Comparison of ENCODE assay signal across 10 mouse cellular contexts in the genomic region with DNA sequence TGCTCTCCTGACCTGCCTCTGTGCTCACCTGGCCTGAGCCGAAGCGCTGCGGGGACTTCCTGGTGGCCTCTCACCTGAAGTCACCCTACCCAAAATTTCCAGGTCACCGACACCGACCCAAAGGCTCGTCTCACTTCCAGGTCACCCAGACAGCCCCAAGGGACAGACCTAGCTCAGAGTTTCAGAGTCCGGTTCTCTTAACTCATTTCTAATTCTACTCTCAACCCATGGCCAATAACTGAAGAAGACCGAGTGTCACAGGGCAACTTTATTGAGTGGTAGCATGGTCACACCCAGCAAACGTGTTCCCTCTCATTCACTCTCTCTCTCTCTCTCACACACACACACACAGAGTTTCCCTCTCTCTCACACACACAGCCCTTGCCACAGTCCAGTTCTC. TPM values are rescaled to one million over a fixed set of nuclear protein-coding genes. Genes with fewer than 3 reads are reported as not detected.
DNase-seq lines count a peak whose midpoint lies in the region; ATAC-seq and TF ChIP-seq lines count a peak whose summit lies in the region.
"Had no signal": no experiment of that assay in that cellular context is flagged by ENCODE, and none has a peak within 500 bp of the region (broad histone marks: within the 10 kb centered on the region; RNA-seq: fewer than 3 reads in every experiment).

No protein-coding gene starts in this region.

- peak overlapping the region; percentile 63 for H3K4me2 ChIP-seq in kidney, postnatal 0 days (ENCODE audit: low read length)
- peak overlapping the region; percentile 84 for H3K4me2 ChIP-seq in embryonic facial prominence, embryonic 11.5 days (ENCODE audit: low read depth, low read length)
- H3K4me2 ChIP-seq in hindbrain, postnatal 0 days (ENCODE audit: low read depth, low read length), result peak overlapping the region; percentile 80
- peak overlapping the region; percentile 66 for H3K4me2 ChIP-seq in midbrain, postnatal 0 days (ENCODE audit: low read depth, low read length, poor library complexity, severe bottlenecking)

- no peak for ATAC-seq in kidney, postnatal 0 days (replicated peaks; ENCODE audit: low FRiP score, low read depth)
- no peak for ATAC-seq in embryonic facial prominence, embryonic 11.5 days (replicated peaks; ENCODE audit: insufficient number of reproducible peaks, low FRiP score, low TSS enrichment, low read depth)
- ATAC-seq in hindbrain, postnatal 0 days, result no peak
- no peak for ATAC-seq in midbrain, postnatal 0 days (ENCODE audit: low FRiP score)
- ATAC-seq in megakaryocyte progenitor cell, adult 5-6 weeks (replicated peaks; ENCODE audit: poor library complexity), result no peak

- H3K4me3 ChIP-seq in kidney, postnatal 0 days (replicated peaks; ENCODE audit: low read depth, low read length), result peak overlapping the region; percentile 36
- peak overlapping the region; percentile 46 for H3K4me3 ChIP-seq in embryonic facial prominence, embryonic 11.5 days (ENCODE audit: low read depth, low read length)
- H3K4me3 ChIP-seq in hindbrain, postnatal 0 days (ENCODE audit: low read length), result peak overlapping the region; percentile 44
- peak overlapping the region; percentile 36 for H3K4me3 ChIP-seq in midbrain, postnatal 0 days (ENCODE audit: low read depth, low read length)

- 0 out of 2 replicates have a peak, but pooled peaks cover 7% of the 10 kb centered on the region for H3K4me1 ChIP-seq in kidney, postnatal 0 days (replicated peaks; ENCODE audit: insufficient read depth, low read length)
- H3K4me1 ChIP-seq in embryonic facial prominence, embryonic 11.5 days (ENCODE audit: control insufficient read depth, insufficient read depth, low read length), result peaks cover 3% of the 10 kb centered on the region; the same call in 1 of the 2 replicates
- H3K4me1 ChIP-seq in hindbrain, postnatal 0 days (ENCODE audit: insufficient read depth, low read length), result peaks cover 8% of the 10 kb centered on the region
- no peaks in the 10 kb centered on the region for H3K4me1 ChIP-seq in midbrain, postnatal 0 days (ENCODE audit: insufficient read depth, low read length)

- no peak for TF ChIP-seq CTCF in kidney, postnatal 0 days (IDR thresholded peaks at IDR 0.05; ENCODE audit: low read depth)
- TF ChIP-seq CTCF in hindbrain, postnatal 0 days (IDR thresholded peaks at IDR 0.05; ENCODE audit: low read depth), result no peak
- no peak for TF ChIP-seq CTCF in midbrain, postnatal 0 days (IDR thresholded peaks at IDR 0.05)

- peak overlapping the region; percentile 45 for H3K9ac ChIP-seq in kidney, postnatal 0 days (ENCODE audit: low read depth, low read length)
- H3K9ac ChIP-seq in embryonic facial prominence, embryonic 11.5 days (replicated peaks; ENCODE audit: low read length), result peak overlapping the region; percentile 51
- H3K9ac ChIP-seq in hindbrain, postnatal 0 days (replicated peaks; ENCODE audit: low read length), result no peak overlapping the region
- no peak overlapping the region for H3K9ac ChIP-seq in midbrain, postnatal 0 days (replicated peaks; ENCODE audit: low read length, poor library complexity, severe bottlenecking)

- no peak for DNase-seq in kidney, postnatal 0 days (ENCODE audit: low spot score)
- DNase-seq in kidney, adult 18-20 months, result no peak
- no peak for DNase-seq in embryonic facial prominence, embryonic 11.5 days (ENCODE audit: low spot score)
- no peak for DNase-seq in hindbrain, postnatal 0 days (ENCODE audit: low spot score)
- DNase-seq in midbrain, postnatal 0 days (ENCODE audit: low spot score), result no peak
- DNase-seq in urinary bladder, postnatal 10 days (ENCODE audit: low spot score), result no peak
- DNase-seq in frontal cortex, postnatal 10 days (ENCODE audit: low spot score in 2 of 2), result no peak

- 9% methylated on average over 9 of the region's 9 CpGs for WGBS in kidney, postnatal 0 days
- 16% methylated on average over 9 of the region's 9 CpGs for WGBS in embryonic facial prominence, embryonic 11.5 days
- 17% methylated on average over 9 of the region's 9 CpGs for WGBS in hindbrain, postnatal 0 days
- 18% methylated on average over 9 of the region's 9 CpGs for WGBS in midbrain, postnatal 0 days

- peaks cover 10% of the 10 kb centered on the region; the same call in 1 of the 2 replicates for H3K36me3 ChIP-seq in kidney, postnatal 0 days (ENCODE audit: insufficient read depth, low read length)
- no peaks in the 10 kb centered on the region for H3K36me3 ChIP-seq in embryonic facial prominence, embryonic 11.5 days (replicated peaks; ENCODE audit: control insufficient read depth, insufficient read depth, low read depth, low read length)
- H3K36me3 ChIP-seq in hindbrain, postnatal 0 days (ENCODE audit: insufficient read depth, low read length), result peaks cover 9% of the 10 kb centered on the region
- H3K36me3 ChIP-seq in midbrain, postnatal 0 days (ENCODE audit: insufficient read depth, low read length), result peaks cover 15% of the 10 kb centered on the region

- H3K9me3 ChIP-seq in kidney, postnatal 0 days (replicated peaks; ENCODE audit: low read length), result no peaks in the 10 kb centered on the region
- H3K9me3 ChIP-seq in embryonic facial prominence, embryonic 11.5 days (replicated peaks; ENCODE audit: control insufficient read depth, low read length), result no peaks in the 10 kb centered on the region
- H3K9me3 ChIP-seq in hindbrain, postnatal 0 days (ENCODE audit: low read length), result no peaks in the 10 kb centered on the region
- no peaks in the 10 kb centered on the region for H3K9me3 ChIP-seq in midbrain, postnatal 0 days (ENCODE audit: low read length)

- H3K27ac ChIP-seq in kidney, postnatal 0 days, result peak overlapping the region; percentile 19; the same call in 1 of the 2 replicates
- no peak overlapping the region for H3K27ac ChIP-seq in embryonic facial prominence, embryonic 11.5 days (replicated peaks; ENCODE audit: low read depth, low read length)
- H3K27ac ChIP-seq in hindbrain, postnatal 0 days, result no peak overlapping the region
- H3K27ac ChIP-seq in midbrain, postnatal 0 days (ENCODE audit: low read depth, low read length), result no peak overlapping the region

- H3K27me3 ChIP-seq in kidney, postnatal 0 days (ENCODE audit: insufficient read depth, low read length), result peaks cover 6% of the 10 kb centered on the region; the same call in 1 of the 2 replicates
- peaks cover 20% of the 10 kb centered on the region for H3K27me3 ChIP-seq in embryonic facial prominence, embryonic 11.5 days (ENCODE audit: control insufficient read depth, insufficient read depth, low read length)
- peaks cover 28% of the 10 kb centered on the region for H3K27me3 ChIP-seq in hindbrain, postnatal 0 days (ENCODE audit: insufficient read depth, low read length)
- H3K27me3 ChIP-seq in midbrain, postnatal 0 days (ENCODE audit: insufficient read depth, low read length), result peaks cover 40% of the 10 kb centered on the region

RNA-seq across cellular contexts. Expression of gene Sfn, which starts 1.7 kb away (rescaled TPM):
- polyA plus RNA-seq in kidney, postnatal 0 days (2015; fragmentation: Nextera tagmentation; extraction: Ambion mirVana), result 20.5 and 21.3 TPM in 2 replicates
- polyA plus RNA-seq in embryonic facial prominence, embryonic 11.5 days (2014; fragmentation: Nextera tagmentation; extraction: Ambion mirVana), result 32.4 and 36.4 TPM in 2 replicates
- 1.1 and 2.8 TPM in 2 replicates for total RNA-seq in hindbrain, postnatal 0 days (2014; rRNA removed)
- polyA plus RNA-seq in hindbrain, postnatal 0 days (2015; fragmentation: Nextera tagmentation; extraction: Ambion mirVana), result 1.2 and 1.4 TPM in 2 replicates
- 2.0 and 3.6 TPM in 2 replicates for total RNA-seq in midbrain, postnatal 0 days (2014; rRNA removed)
- polyA plus RNA-seq in midbrain, postnatal 0 days (2015; fragmentation: Nextera tagmentation; extraction: Ambion mirVana), result 0.67 and 0.86 TPM in 2 replicates
- total RNA-seq in megakaryocyte progenitor cell, adult 5-6 weeks (2015), result 3.6 and 3.7 TPM in 2 replicates
- total RNA-seq in megakaryocyte progenitor cell, adult 5-6 weeks (2017), result 2.9 and 4.7 TPM in 2 replicates

RNA-seq across cellular contexts. Expression of gene Gpn2, which starts 16.1 kb away (rescaled TPM):
- 17.5 and 19.5 TPM in 2 replicates for polyA plus RNA-seq in kidney, postnatal 0 days (2015; fragmentation: Nextera tagmentation; extraction: Ambion mirVana)
- polyA plus RNA-seq in embryonic facial prominence, embryonic 11.5 days (2014; fragmentation: Nextera tagmentation; extraction: Ambion mirVana), result 23.6 and 26.6 TPM in 2 replicates
- total RNA-seq in hindbrain, postnatal 0 days (2014; rRNA removed), result 20.0 and 32.2 TPM in 2 replicates
- polyA plus RNA-seq in hindbrain, postnatal 0 days (2015; fragmentation: Nextera tagmentation; extraction: Ambion mirVana), result 16.9 and 18.6 TPM in 2 replicates
- total RNA-seq in midbrain, postnatal 0 days (2014; rRNA removed), result 22.7 and 23.6 TPM in 2 replicates
- polyA plus RNA-seq in midbrain, postnatal 0 days (2015; fragmentation: Nextera tagmentation; extraction: Ambion mirVana), result 16.2 and 16.7 TPM in 2 replicates
- 17.1 and 21.6 TPM in 2 replicates for total RNA-seq in megakaryocyte progenitor cell, adult 5-6 weeks (2015)
- total RNA-seq in megakaryocyte progenitor cell, adult 5-6 weeks (2017), result 17.5 and 22.2 TPM in 2 replicates

RNA-seq across cellular contexts. Expression of gene Gpatch3, which starts 25.8 kb away (rescaled TPM):
- 7.4 and 8.2 TPM in 2 replicates for polyA plus RNA-seq in kidney, postnatal 0 days (2015; fragmentation: Nextera tagmentation; extraction: Ambion mirVana)
- polyA plus RNA-seq in embryonic facial prominence, embryonic 11.5 days (2014; fragmentation: Nextera tagmentation; extraction: Ambion mirVana), result 7.3 and 8.6 TPM in 2 replicates
- total RNA-seq in hindbrain, postnatal 0 days (2014; rRNA removed), result 8.3 and 8.8 TPM in 2 replicates
- 6.1 and 6.3 TPM in 2 replicates for polyA plus RNA-seq in hindbrain, postnatal 0 days (2015; fragmentation: Nextera tagmentation; extraction: Ambion mirVana)
- total RNA-seq in midbrain, postnatal 0 days (2014; rRNA removed), result 8.7 and 10.3 TPM in 2 replicates
- polyA plus RNA-seq in midbrain, postnatal 0 days (2015; fragmentation: Nextera tagmentation; extraction: Ambion mirVana), result 5.6 and 6.3 TPM in 2 replicates
- 1.6 and 2.9 TPM in 2 replicates for total RNA-seq in megakaryocyte progenitor cell, adult 5-6 weeks (2015)
- 14.9 and 28.7 TPM in 2 replicates for total RNA-seq in megakaryocyte progenitor cell, adult 5-6 weeks (2017)

RNA-seq across cellular contexts. Expression of gene Nr0b2, which starts 47.1 kb away (rescaled TPM):
- 0.75 and 0.83 TPM in 2 replicates for polyA plus RNA-seq in kidney, postnatal 0 days (2015; fragmentation: Nextera tagmentation; extraction: Ambion mirVana)
- polyA plus RNA-seq in embryonic facial prominence, embryonic 11.5 days (2014; fragmentation: Nextera tagmentation; extraction: Ambion mirVana), result not detected in 2 replicates
- total RNA-seq in hindbrain, postnatal 0 days (2014; rRNA removed), result 0.47 TPM in 1 of 2 replicates, not detected in the other
- 0.21 and 0.26 TPM in 2 replicates for polyA plus RNA-seq in hindbrain, postnatal 0 days (2015; fragmentation: Nextera tagmentation; extraction: Ambion mirVana)
- not detected in 2 replicates for total RNA-seq in midbrain, postnatal 0 days (2014; rRNA removed)
- not detected in 2 replicates for polyA plus RNA-seq in midbrain, postnatal 0 days (2015; fragmentation: Nextera tagmentation; extraction: Ambion mirVana)
- 2.9 and 3.1 TPM in 2 replicates for total RNA-seq in megakaryocyte progenitor cell, adult 5-6 weeks (2015)
- 0.54 and 2.7 TPM in 2 replicates for total RNA-seq in megakaryocyte progenitor cell, adult 5-6 weeks (2017)
- total RNA-seq: gastrocnemius, postnatal 14 days had no signal
- polyA plus RNA-seq: activated CD4-positive, CD25-positive, alpha-beta regulatory T cell, adult 4 months had no signal

RNA-seq across cellular contexts. Expression of gene Zdhhc18, which starts 49.6 kb away (rescaled TPM):
- 3.7 and 7.1 TPM in 2 replicates for polyA plus RNA-seq in kidney, postnatal 0 days (2015; fragmentation: Nextera tagmentation; extraction: Ambion mirVana)
- 1.9 and 3.1 TPM in 2 replicates for polyA plus RNA-seq in embryonic facial prominence, embryonic 11.5 days (2014; fragmentation: Nextera tagmentation; extraction: Ambion mirVana)
- 17.4 and 22.6 TPM in 2 replicates for total RNA-seq in hindbrain, postnatal 0 days (2014; rRNA removed)
- 8.2 and 10.2 TPM in 2 replicates for polyA plus RNA-seq in hindbrain, postnatal 0 days (2015; fragmentation: Nextera tagmentation; extraction: Ambion mirVana)
- 19.2 and 26.7 TPM in 2 replicates for total RNA-seq in midbrain, postnatal 0 days (2014; rRNA removed)
- polyA plus RNA-seq in midbrain, postnatal 0 days (2015; fragmentation: Nextera tagmentation; extraction: Ambion mirVana), result 5.9 and 7.3 TPM in 2 replicates
- total RNA-seq in megakaryocyte progenitor cell, adult 5-6 weeks (2015), result 16.2 and 27.0 TPM in 2 replicates
- total RNA-seq in megakaryocyte progenitor cell, adult 5-6 weeks (2017), result 7.8 and 11.5 TPM in 2 replicates

Comparison
In these comparisons a context has a peak if more than half of its experiments do, and no peak if none do; other contexts are left out.
1. H3K9ac ChIP-seq: peak in kidney, postnatal 0 days (single experiment) and embryonic facial prominence, embryonic 11.5 days (single experiment); none in hindbrain, postnatal 0 days (single experiment) and midbrain, postnatal 0 days (single experiment).
2. Peak in every context shown above with its lines, with median percentiles within 50 percentile points of each other: H3K4me2 ChIP-seq and H3K4me3 ChIP-seq.